Mouse (Mus musculus): Measurements from ENCODE around the gene Cpsf6. TPM values are rescaled to one million over a fixed set of nuclear protein-coding genes. Genes with fewer than 3 reads are reported as not detected.

Cpsf6 gene
- polyA plus RNA-seq, 1 experiment from 2014 or later, result 223 TPM

GRCm38 (mm10) chr10:117385086-117385430, 5.2 kb upstream of the Cpsf6 start:
- H3K27ac ChIP-seq (replicated peaks), result no peak overlapping the region
- H3K9me3 ChIP-seq, result no peaks in the 10 kb centered on the region
- H3K27me3 ChIP-seq (replicated peaks; ENCODE audit: low read depth, poor library complexity, severe bottlenecking), result 0 out of 2 replicates have a peak, but pooled peaks cover 3% of the 10 kb centered on the region
- no peaks in the 10 kb centered on the region for H3K36me3 ChIP-seq (replicated peaks)
- no peak for DNase-seq (ENCODE audit: low spot score)
- H3K4me3 ChIP-seq, result no peak overlapping the region
- no peaks in the 10 kb centered on the region for H3K4me1 ChIP-seq
- WGBS, result 82% methylated on average over 2 of the region's 2 CpGs

GRCm38 (mm10) chr10:117384386-117385085, 4.7 kb upstream of the Cpsf6 start:
- Histone ChIP-seq H3K9me3 (no peaks in the 10 kb centered on the region), H3K4me1 (no peaks in the 10 kb centered on the region), H3K27me3 (replicated peaks; ENCODE audit: low read depth, poor library complexity, severe bottlenecking) (no peaks in the 10 kb centered on the region), H3K4me3 (no peak overlapping the region), H3K27ac (replicated peaks) (no peak overlapping the region), H3K36me3 (replicated peaks) (no peaks in the 10 kb centered on the region)
- no peak for DNase-seq (ENCODE audit: low spot score)
- WGBS, result 89% methylated on average over 4 of the region's 4 CpGs

GRCm38 (mm10) chr10:117383941-117384340, 4.1 kb upstream of the Cpsf6 start:
- Histone ChIP-seq H3K27ac (replicated peaks) (no peak overlapping the region), H3K27me3 (replicated peaks; ENCODE audit: low read depth, poor library complexity, severe bottlenecking) (no peaks in the 10 kb centered on the region), H3K9me3 (no peaks in the 10 kb centered on the region), H3K4me3 (no peak overlapping the region), H3K36me3 (replicated peaks) (no peaks in the 10 kb centered on the region), H3K4me1 (no peaks in the 10 kb centered on the region)
- 75% methylated on average over 6 of the region's 6 CpGs for WGBS
- no peak for DNase-seq (ENCODE audit: low spot score)

GRCm38 (mm10) chr10:117382996-117383550, 3.3 kb upstream of the Cpsf6 start:
- H3K9me3 ChIP-seq, result no peaks in the 10 kb centered on the region; the same call in 1 of the 2 replicates
- H3K36me3 ChIP-seq (replicated peaks), result no peaks in the 10 kb centered on the region
- DNase-seq (ENCODE audit: low spot score), result no peak
- H3K27me3 ChIP-seq (replicated peaks; ENCODE audit: low read depth, poor library complexity, severe bottlenecking), result no peaks in the 10 kb centered on the region
- no peaks in the 10 kb centered on the region for H3K4me1 ChIP-seq
- no peak overlapping the region for H3K27ac ChIP-seq (replicated peaks)
- 85% methylated on average over 8 of the region's 8 CpGs for WGBS
- no peak overlapping the region for H3K4me3 ChIP-seq

- 83% methylated on average over 2 of the region's 2 CpGs for WGBS
- DNase-seq (ENCODE audit: low spot score), result no peak
- H3K36me3 ChIP-seq (replicated peaks), result no peaks in the 10 kb centered on the region
- no peaks in the 10 kb centered on the region for H3K27me3 ChIP-seq (replicated peaks; ENCODE audit: low read depth, poor library complexity, severe bottlenecking)
- no peak overlapping the region for H3K27ac ChIP-seq (replicated peaks)
- H3K9me3 ChIP-seq, result no peaks in the 10 kb centered on the region; the same call in 1 of the 2 replicates
- 0 out of 2 replicates have a peak, but pooled peaks cover 5% of the 10 kb centered on the region for H3K4me1 ChIP-seq
- H3K4me3 ChIP-seq, result no peak overlapping the region
These were observed 2.3 kb upstream of the Cpsf6 start for GRCm38 (mm10) chr10:117382146-117382545.

GRCm38 (mm10) chr10:117380721-117381570, 1.1 kb upstream of the Cpsf6 start:
- no peak overlapping the region for H3K4me3 ChIP-seq
- no peaks in the 10 kb centered on the region for H3K27me3 ChIP-seq (replicated peaks; ENCODE audit: low read depth, poor library complexity, severe bottlenecking)
- no peak overlapping the region for H3K27ac ChIP-seq (replicated peaks)
- no peak for DNase-seq (ENCODE audit: low spot score)
- WGBS, result 91% methylated on average over 4 of the region's 4 CpGs
- H3K4me1 ChIP-seq, result 0 out of 2 replicates have a peak, but pooled peaks cover 5% of the 10 kb centered on the region
- H3K9me3 ChIP-seq, result no peaks in the 10 kb centered on the region; the same call in 1 of the 2 replicates
- H3K36me3 ChIP-seq (replicated peaks), result no peaks in the 10 kb centered on the region

GRCm38 (mm10) chr10:117379441-117379840, 374 bp downstream of the Cpsf6 start:
- H3K36me3 ChIP-seq (replicated peaks), result no peaks in the 10 kb centered on the region
- no peak overlapping the region for H3K27ac ChIP-seq (replicated peaks)
- H3K4me3 ChIP-seq, result no peak overlapping the region
- H3K9me3 ChIP-seq, result no peaks in the 10 kb centered on the region; the same call in 1 of the 2 replicates
- WGBS, result 93% methylated on average over 2 of the region's 2 CpGs
- no peak for DNase-seq (ENCODE audit: low spot score)
- H3K27me3 ChIP-seq (replicated peaks; ENCODE audit: low read depth, poor library complexity, severe bottlenecking), result no peaks in the 10 kb centered on the region
- peaks cover 13% of the 10 kb centered on the region for H3K4me1 ChIP-seq

- Histone ChIP-seq H3K4me1 (peaks cover 15% of the 10 kb centered on the region), H3K36me3 (replicated peaks) (peaks cover 4% of the 10 kb centered on the region; the same call in 1 of the 2 replicates), H3K27ac (replicated peaks) (no peak overlapping the region), H3K9me3 (no peaks in the 10 kb centered on the region; the same call in 1 of the 2 replicates), H3K4me3 (no peak overlapping the region), H3K27me3 (replicated peaks; ENCODE audit: low read depth, poor library complexity, severe bottlenecking) (no peaks in the 10 kb centered on the region)
- WGBS, result 95% methylated on average over 3 of the region's 3 CpGs
- no peak for DNase-seq (ENCODE audit: low spot score)
These were observed 1.2 kb downstream of the Cpsf6 start for GRCm38 (mm10) chr10:117378642-117379041.

- peaks cover 15% of the 10 kb centered on the region for H3K4me1 ChIP-seq
- no peaks in the 10 kb centered on the region for H3K27me3 ChIP-seq (replicated peaks; ENCODE audit: low read depth, poor library complexity, severe bottlenecking)
- no peaks in the 10 kb centered on the region; the same call in 1 of the 2 replicates for H3K9me3 ChIP-seq
- no peak for DNase-seq (ENCODE audit: low spot score)
- no peak overlapping the region for H3K27ac ChIP-seq (replicated peaks)
- H3K36me3 ChIP-seq (replicated peaks), result peaks cover 5% of the 10 kb centered on the region; the same call in 1 of the 2 replicates
- 92% methylated on average over 11 of the region's 11 CpGs for WGBS
- no peak overlapping the region for H3K4me3 ChIP-seq
These were observed 1.6 kb downstream of the Cpsf6 start for GRCm38 (mm10) chr10:117378291-117378555.

- DNase-seq (ENCODE audit: low spot score), result no peak
- Histone ChIP-seq H3K27ac (replicated peaks) (peak overlapping the region; percentile 98), H3K4me1 (peaks cover 15% of the 10 kb centered on the region), H3K36me3 (replicated peaks) (peaks cover 10% of the 10 kb centered on the region; the same call in 1 of the 2 replicates), H3K9me3 (no peaks in the 10 kb centered on the region; the same call in 1 of the 2 replicates), H3K4me3 (peak overlapping the region; percentile 85), H3K27me3 (replicated peaks; ENCODE audit: low read depth, poor library complexity, severe bottlenecking) (no peaks in the 10 kb centered on the region)
- 19% methylated on average over 16 of the region's 16 CpGs for WGBS
These were observed 2.2 kb downstream of the Cpsf6 start for GRCm38 (mm10) chr10:117377431-117378290.

GRCm38 (mm10) chr10:117376580-117377189, 3.1 kb downstream of the Cpsf6 start:
- under 1% methylated on average over 83 of the region's 86 CpGs for WGBS
- peak; percentile 99 for DNase-seq (ENCODE audit: low spot score)
- H3K36me3 ChIP-seq (replicated peaks), result peaks cover 10% of the 10 kb centered on the region; the same call in 1 of the 2 replicates
- no peaks in the 10 kb centered on the region; the same call in 1 of the 2 replicates for H3K9me3 ChIP-seq
- H3K27me3 ChIP-seq (replicated peaks; ENCODE audit: low read depth, poor library complexity, severe bottlenecking), result no peaks in the 10 kb centered on the region
- peak overlapping the region; percentile 85 for H3K4me3 ChIP-seq
- peaks cover 15% of the 10 kb centered on the region for H3K4me1 ChIP-seq
- peak overlapping the region; percentile 98 for H3K27ac ChIP-seq (replicated peaks)
